Mouse (Mus musculus) embryo, embryonic 11.5 days (tissue): ENCODE data around the gene Micall2.
"Not testable (repeated sequence)": the region's sequence is repeated elsewhere in the genome, so short reads cannot be mapped to it uniquely, and the experiment has no call there.

Source experiments
- DNase-seq: peaks from one replicate; pipeline ENCODE4 v3.0.0-alpha.2; 2012; ENCODE audit warnings: low read depth, low spot score

Gene Micall2

DNA sequence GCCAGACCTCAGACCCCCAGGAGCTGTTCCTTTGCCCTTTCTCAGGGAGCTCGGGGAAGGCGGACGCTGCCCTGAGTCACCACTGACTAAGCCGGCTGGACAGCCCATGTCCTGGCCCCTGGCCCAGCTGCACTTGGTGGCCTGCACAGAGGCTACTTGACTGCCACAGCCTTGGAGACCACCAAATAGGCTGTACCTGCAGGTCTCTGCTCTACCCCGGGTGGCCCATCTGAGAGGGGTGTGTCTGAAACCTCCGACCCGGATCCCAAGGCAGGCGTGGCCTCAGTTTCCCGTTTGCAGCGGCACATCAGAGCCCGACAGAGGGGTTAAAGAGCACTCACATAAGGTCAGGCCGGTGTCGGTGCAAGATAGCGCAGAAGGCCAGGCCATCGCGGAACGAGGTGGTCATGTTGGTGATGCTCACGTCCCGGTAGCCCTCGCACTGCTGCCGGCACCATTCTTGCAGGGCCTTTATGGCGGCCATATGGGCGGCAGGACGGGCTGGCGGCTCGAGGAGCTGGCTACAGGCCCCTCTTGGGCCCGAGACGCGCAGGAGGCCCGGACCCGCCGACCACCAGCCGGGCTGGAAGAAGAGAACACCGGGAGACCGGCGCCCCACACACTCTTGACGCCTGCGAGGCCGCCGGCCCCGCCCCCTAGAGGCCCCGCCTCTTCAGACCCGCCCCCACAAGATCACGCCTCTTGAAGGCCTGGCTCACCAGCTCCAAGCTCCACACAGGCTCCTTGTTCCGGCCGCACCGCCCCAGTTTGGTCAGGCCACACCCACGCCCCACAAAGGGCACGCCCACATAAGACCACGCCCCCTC lies at the start of gene Micall2:
TSS of gene Micall2 (minus strand) at position 660 of the 827 bp plus-strand sequence.
- DNase-seq: peak; percentile 91

DNA sequence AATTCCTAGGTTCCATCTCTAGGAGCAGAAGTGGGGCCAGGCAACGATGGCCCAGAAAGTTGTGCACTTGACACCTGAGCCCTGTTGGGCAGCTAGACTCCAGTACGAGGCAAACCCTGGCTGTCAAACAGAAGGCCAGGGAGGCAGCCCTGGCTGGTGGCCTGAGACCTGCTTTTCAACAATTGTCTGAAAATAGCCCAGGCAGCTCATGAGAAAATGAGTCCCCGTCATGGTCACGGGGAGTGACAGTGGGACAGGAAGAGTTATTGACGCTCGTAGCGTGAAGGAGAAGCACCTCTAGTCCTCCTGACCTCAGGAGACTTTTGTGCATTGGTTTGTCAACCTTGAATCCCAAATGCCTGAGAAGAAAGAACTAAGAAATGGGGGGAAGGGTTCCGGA lies 45.3 kb upstream of the Micall2 start:
- no peak for DNase-seq

DNA sequence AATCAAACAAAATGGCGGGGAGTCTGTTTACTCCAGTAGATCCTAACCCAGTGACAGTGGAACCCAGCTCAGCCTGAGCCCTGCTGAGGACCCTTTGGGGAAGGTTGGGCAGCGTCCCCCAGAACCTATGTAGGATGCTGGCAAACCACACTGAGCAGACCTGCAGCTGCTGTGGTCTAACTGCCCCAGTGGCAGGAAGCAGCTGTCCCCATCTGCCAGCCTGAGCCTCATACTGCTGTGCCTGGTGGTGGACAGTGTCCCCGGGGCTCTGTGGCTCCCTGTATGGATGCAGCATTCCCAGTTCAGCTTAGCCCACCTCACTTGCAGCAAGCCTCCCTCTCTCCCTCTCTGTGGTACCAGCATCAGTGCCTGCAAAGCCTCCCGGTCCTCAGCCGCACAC lies 40.8 kb upstream of the Micall2 start:
- DNase-seq: no peak

DNA sequence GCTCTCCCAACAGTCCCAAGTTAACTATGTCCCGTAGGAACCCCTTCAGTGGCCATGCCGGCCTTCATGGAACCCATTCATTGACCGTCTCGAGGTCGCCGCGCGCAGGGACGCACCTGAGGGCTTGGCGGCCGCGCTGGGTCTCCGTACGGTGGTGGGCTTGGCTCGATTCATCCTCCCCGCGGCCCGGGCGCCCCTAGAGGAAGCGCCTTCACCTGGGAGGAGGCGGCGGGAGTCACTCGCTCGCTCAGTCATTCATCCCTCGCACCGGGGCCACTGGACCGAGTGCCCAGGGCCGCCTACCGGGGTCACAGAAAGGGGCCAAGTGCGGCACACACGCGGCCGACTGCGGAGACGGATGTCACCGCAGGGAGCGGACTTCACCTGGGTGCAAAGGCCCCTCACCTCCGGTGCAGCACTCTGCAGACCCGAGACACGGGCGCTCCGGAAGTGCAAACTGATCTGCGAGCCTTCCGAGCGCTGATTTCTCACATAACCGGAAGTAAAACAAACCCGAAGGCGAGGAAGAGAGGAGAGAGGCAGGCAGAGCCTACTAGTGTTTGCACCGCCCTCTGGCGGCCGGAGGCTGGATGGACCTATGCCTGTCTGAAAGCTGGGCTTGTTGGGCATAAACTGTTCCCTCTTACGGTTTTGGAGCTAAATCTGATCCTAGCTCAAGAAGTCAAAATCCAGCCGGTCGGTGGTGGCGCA lies 39.2 kb upstream of the Micall2 start, which contains the start of gene Ints1:
TSS of gene Ints1 (minus strand) at position 459 of the 711 bp plus-strand sequence.
- DNase-seq: peak; percentile 90

DNA sequence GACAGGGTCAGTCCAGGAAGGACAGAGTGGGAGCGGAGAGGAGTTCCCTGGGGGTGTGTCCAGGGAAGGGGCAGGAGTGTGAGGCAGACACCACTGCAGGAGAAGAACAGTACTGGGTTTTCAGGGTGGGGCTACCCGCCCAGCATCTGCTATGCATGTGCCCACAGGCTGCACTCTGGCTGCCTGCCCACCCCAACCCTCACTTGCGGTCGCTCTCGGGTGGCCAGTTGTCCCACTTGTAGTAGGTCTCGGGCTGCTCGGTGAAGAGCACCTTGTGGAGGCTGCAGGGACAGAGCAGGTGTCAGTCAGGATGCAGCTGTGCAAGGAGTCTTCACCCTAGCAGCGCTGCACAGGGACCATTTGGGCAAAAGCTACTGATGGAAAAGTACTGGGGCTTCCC lies 32.1 kb upstream of the Micall2 start:
- no peak for DNase-seq

DNA sequence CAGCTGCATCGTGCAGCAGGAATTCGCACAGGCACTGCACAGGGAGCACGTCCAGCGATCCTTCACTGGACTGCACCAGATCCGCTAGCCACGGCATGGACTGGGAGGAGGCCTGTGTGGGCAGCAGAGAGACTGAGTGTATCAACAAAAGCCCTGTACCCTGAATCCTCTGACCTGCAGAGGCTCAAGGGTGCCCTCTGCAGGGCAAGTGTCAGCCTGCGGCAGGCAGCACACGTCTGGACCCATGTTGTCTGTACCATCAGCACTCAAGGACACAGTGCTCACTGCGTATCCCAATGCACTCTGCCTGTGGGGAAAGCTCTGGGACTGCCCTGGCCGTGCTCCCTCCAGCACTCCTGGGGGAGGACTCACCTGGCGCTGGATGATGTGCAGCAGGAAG lies 28.2 kb upstream of the Micall2 start:
- DNase-seq: no peak

DNA sequence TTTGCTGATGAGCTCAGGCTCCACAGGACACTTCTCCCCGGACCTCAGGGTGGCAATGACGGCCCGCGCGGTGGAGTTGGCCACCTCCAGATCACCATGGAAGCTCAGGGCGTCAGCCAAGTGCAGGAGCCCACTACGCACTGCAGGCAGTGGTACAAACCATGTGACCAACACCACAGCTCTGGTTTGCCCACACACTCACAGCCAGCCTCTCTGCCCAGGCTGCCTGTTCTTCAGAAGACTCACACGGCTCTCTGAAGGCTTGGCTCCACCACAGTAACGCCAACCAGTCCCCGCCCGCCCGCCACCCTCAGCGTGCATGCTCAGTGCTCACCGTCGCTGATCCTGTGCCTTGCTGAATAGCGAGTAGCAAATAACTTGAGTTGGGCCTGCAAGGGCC lies 22.0 kb upstream of the Micall2 start:
- DNase-seq: no peak

DNA sequence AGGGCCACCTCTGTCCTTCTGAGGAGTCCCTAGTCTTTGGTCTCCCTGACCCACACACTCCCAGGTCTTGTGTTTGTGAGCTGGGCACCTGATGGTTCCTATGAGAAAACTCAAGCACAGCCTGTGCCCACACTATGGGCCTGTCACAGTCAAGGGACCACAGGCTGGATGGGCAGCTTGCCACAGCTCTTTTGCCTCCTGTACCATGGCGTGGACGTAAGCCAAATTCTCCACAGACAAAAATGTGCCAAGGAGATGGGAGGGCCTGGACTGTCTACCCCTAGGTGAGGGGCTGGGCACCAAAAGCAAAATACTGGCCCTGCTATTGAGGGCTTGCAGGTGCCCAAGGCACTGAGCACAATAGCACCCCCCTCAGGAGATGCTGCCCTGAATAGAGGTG lies 20.4 kb upstream of the Micall2 start:
- no peak for DNase-seq

DNA sequence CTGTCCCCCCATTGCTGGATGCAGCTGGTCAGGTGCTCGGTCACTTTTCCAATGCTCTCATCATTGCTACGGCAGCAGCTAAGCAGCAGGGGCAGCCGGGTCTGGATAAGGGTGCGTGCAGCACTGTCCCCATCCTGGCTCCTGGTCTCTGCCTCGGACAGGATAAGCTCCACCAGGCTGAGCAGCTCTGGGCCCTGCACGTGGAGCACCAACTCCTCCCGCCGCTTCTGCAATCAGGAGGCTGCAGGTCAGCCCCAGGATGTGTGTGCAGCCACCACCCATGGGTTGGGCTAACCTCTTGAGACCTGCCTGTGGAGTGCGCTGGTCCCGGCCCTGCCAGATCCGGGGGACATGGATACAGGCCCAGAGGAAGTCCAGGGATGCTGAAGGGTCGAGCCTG lies 20.0 kb upstream of the Micall2 start:
- no peak for DNase-seq

DNA sequence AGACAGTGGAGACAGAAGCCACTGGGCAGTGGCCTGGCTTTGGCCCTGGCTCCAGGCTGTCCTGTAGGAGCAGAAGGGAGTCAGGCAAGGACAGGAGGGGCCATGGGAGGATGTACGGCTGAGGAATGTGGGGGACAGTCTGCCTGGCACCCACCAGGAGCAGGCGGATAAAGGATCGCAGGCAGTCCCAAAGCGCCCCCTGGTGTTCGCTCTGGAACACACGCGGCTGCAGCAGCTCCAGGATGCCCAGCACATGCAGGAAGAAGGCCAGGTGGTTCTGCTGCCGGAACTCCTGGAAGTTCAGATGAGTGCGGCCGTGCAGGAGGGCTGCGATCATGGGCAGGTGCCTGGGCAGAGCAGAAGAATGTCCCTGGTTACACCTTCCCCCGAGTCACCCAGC lies 18.6 kb upstream of the Micall2 start:
- DNase-seq: no peak

DNA sequence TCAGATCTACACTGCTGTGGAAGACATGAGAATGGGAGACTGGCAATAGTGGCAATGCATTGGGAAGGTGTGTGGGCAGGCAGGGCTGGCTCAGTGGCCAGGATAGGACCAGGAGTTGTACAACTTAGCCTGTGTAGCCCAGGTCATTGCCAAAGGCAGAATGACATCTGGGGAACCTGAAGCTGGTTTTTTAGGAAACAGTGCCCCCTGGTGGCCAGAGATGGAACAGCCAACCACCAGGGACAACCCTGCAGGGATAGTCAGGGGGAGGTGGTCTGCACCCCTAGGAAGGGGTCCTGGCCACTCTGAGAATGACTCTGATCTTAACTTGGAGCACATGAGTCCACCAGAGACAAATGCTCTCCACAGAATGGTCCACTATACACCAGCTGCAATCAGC lies 14.4 kb upstream of the Micall2 start:
- peak; percentile 59 for DNase-seq

DNA sequence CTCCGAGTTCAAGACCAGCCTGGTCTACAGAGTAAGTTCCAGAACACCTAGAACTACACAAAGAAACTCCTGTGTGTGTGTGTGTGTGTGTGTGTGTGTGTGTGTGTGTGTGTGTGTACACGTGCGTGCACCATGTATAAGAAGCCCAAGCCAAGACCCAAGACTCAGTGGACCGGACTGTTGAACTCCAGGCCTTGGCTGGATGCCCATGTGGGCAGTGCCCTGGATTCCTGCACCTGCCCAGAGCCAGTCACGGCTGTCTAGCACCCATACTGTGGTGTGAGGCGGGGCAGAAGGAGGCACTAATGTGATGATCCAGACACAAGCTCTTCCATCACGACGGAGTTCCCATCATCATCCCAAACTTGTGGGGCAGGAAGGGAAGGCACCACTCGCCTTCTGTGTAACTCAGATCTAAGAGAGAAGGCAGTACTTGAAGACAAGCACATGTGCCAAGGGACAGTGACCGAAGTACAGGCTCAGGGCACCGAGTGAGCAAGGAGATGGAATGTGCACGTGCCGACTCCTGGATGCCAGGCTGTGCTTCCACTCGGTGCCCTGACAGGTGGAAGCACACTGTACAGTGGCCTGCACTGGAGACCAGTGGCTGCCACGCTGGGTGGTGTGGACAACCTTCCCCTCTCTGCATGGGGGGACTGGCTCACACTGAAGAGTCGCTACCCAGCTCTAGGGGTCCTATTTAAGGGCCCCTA lies 13.4 kb upstream of the Micall2 start:
- no peak for DNase-seq

DNA sequence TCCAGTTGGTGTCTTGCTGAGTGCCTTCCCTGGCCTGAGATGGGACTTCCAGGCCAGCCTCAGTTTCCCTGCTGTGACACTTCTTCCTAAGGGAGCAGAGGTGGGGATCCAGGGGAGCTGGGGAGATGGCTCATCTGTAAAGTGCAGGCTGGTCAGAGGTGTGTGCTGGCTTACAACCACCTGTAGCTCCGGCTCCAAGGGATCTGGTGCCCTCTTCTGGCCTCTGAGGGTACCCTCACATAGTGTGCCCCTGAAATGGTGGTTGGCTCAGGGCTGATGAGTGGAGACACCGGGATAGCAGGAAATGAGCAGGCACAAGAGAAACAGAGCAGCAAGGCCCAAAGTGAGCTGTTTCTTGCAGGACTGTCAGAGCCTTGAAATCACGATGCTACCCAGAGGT lies 9.6 kb upstream of the Micall2 start:
- DNase-seq: no peak

DNA sequence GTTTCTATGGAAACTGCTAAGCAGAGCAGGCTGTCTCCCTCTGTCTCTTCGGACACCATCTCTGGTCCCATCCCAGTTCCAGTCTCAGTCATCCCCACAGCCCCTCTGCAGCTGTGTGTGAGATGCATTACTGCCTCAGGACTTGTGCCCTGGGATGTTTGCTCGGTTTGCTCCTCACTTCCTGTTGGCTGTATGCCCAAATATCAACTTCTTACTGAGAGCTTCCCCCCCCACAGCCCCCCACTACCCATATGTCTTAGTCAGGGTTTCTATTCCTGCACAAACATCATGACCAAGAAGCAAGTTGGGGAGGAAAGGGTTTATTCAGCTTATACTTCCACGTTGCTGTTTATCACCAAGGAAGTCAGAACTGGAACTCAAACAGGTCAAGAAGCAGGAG lies 6.5 kb upstream of the Micall2 start:
- DNase-seq: not testable (repeated sequence)

DNA sequence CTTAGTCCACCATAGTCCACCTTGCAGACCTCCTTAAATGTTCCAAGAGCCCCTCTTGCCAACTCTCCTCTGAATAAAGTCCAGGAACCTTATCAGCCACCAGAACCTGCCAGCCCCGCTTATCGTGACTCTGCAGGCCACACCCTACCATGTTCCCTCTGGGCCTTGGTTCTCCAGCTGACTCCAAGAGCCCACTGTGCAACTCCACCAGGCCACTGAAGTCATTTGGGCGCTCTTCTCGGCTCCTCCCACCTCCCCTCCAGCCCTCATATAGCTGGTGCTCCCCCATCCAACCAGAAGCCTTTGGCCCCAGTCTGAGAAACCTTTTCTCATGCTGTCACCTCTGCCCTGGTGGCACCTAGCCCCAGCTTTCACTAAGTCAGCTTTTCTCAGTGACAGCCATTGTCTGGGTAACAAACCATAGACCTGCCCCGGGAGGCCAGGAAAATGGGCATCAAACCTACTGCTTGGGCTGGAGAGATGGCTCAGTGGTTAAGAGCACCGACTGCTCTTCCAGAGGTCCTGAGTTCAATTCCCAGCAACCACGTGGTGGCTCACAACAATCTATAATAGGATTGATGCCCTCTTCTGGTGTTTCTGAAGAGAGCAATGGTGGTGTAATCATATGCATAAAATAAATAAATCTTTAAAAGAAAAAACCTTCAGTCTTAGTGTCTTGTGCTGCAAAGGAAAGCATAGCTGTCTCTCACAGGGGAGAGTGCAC lies 2.6 kb upstream of the Micall2 start:
- DNase-seq: no peak

DNA sequence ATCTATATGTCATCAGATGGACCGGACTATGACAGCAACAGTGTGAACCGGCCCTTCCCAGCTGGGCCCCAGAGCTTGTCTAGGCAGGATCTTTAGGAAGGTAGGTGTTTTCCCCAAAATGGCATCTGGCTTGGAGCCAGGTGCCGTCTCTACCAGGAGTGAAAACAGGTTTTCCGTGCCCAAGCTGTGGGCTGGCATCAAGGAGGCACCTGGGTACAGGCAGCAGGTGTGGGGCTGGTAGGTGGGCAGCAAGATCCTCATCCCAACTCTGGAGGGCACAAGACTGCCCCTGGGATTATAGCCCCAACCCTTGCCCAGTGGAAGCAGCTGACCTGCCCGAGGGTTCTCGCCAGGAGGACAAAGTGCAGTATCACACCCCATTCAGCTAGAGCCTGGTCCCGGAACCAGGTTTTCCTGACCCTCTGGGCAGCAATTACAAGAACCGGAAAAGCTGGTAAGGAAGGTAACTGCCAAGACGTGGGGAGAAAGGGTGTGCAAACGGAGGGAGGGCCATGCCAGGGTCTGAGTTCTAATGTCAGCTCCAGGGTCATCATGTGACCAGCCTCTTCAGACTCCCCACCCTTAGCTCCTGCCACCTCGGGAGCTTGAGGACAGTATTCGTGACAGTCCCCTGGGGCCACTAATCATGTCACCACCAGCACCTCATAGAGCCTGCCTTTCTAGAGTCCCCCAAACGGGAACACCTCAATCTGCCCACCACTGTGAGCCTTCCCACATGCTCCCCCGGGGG lies 1.9 kb upstream of the Micall2 start:
- DNase-seq: no peak

DNA sequence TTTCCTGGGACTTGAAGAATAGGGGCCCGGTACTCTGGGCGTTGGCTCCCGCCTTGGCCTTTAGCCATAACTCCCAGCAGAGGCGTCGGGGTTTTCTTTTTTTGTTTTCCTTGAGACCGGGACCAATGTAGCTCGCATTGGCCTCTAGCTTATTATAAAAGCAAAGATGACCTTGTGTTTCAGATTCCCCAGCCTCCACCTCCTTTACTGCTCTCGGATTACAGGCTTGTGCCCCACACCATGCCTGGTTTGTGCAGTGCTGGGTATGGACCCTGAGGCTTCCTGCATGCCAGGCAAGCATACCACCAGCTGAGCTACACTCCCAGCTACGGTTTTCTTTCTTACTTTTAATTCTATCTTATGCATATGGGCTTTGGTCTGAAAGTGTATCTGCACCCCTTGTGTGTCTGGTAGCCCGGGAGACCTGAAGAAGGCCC lies 386 bp upstream of the Micall2 start:
- no peak for DNase-seq

DNA sequence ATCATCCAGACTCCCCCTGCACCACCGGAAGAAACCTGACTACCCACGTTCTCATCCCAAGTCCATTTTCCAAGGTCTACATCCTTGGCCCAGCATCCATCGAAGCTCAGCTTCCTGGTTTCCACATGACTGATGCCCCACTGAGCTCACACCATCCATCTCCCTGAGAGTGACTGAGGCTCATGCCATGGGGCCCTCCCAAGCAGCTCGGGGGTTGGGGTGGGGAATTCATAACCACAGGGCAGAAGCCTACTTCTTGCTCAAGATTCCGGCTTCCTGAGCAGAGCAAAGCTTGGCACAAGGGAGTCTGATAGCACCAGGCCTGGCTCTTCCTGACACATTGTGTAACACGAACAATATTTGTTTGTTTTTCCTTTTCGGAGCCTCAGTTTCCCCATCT lies 1.4 kb downstream of the Micall2 start:
- DNase-seq: no peak

DNA sequence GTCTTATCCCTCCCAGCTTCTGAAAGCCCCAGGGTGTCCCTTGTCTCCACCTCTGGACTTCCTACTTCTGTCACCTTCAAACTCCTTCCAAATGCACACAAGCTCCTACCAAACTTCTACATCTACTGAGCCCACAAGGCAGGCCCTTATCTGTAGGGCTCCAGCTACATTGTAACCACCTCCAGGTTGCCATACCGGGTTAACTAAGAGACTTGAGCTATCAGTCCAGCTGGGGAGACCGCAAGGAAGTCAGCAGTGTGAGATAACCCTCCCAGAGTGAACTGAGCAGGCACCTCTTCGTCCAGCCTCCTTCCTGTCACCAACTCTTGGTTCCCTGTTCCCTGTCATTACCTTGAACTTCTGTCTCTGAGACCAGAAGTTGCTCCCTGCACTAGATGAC lies 2.1 kb downstream of the Micall2 start:
- no peak for DNase-seq

DNA sequence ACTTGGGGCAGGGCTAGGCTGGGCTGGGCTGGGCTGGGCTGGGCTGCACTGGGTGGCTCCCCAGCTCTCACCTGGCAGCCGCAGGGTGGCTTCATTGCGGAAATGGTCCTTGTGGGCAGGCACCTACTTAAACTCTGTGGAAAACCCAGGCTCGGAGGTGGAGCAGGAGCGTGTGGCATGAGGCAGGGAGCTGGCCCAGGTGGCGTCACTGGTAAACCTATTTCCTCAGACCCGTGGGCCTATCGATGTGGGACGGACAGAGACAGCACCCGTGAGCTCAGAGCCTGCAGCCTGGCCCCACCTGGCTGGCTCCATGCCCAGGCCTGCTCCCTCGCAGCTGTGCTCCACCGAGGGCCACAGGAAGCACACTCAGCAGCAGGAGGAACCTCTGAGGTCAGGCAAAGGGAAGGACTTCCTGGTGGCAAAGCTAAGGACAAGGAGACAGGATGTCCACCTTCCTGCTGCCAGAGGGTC lies 3.5 kb downstream of the Micall2 start:
- no peak for DNase-seq
